Mouse (Mus musculus) large intestine, adult 2 months (tissue): ENCODE data around the gene Gm44511. TPM values are rescaled to one million over a fixed set of nuclear protein-coding genes. Genes with fewer than 3 reads are reported as not detected.
"Not testable (repeated sequence)": the region's sequence is repeated elsewhere in the genome, so short reads cannot be mapped to it uniquely, and the experiment has no call there.

Source experiments
- DNase-seq: peaks from one replicate; pipeline ENCODE4 v3.0.0-alpha.2; 2012; ENCODE audit warnings: low read depth, low spot score
- WGBS: fragments of 180-500 bp; shearing (Covaris S2); methylation state at CpG from one replicate; pipeline ENCODE4 v1.1.7; 2018; 5-methylcytosine and 5-hydroxymethylcytosine counted together
- polyA plus RNA-seq: library from polyadenylated mRNA; depleted of rRNA; stranded (reverse); fragments of >200 nt; gene quantifications from 2 replicates; pipeline ENCODE4 v1.2.3, GENCODE M21; 2012

Gene Gm44511
- polyA plus RNA-seq, 1 experiment: 1.6 TPM

GRCm38 (mm10) chr6:128765211-128765610, 60.9 kb downstream of the Gm44511 start:
- 74% methylated on average over 1 of the region's 1 CpGs for WGBS

GRCm38 (mm10) chr6:128764598-128764997, 61.5 kb downstream of the Gm44511 start:
- 24% methylated on average over 5 of the region's 5 CpGs for WGBS
- no peak for DNase-seq

More at GRCm38 (mm10) chr6:128765211-128765610, 60.9 kb downstream of the Gm44511 start:
- DNase-seq: no peak

GRCm38 (mm10) chr6:128763736-128764523, 62.2 kb downstream of the Gm44511 start:
- WGBS: 2% methylated on average over 30 of the region's 30 CpGs
- peak; percentile 93 for DNase-seq

- WGBS: 87% methylated on average over 9 of the region's 10 CpGs
These were observed 63.0 kb downstream of the Gm44511 start for GRCm38 (mm10) chr6:128762892-128763670.

GRCm38 (mm10) chr6:128761144-128761540, 65.0 kb downstream of the Gm44511 start:
- DNase-seq: no peak
- WGBS: 40% methylated on average over 5 of the region's 5 CpGs

More at GRCm38 (mm10) chr6:128762892-128763670, 63.0 kb downstream of the Gm44511 start:
- DNase-seq: not testable (repeated sequence)

- not testable (repeated sequence) for DNase-seq
- under 1% methylated on average over 44 of the region's 44 CpGs for WGBS
These were observed 65.5 kb downstream of the Gm44511 start for GRCm38 (mm10) chr6:128760416-128761143.

GRCm38 (mm10) chr6:128760016-128760415, 66.1 kb downstream of the Gm44511 start:
- WGBS: under 1% methylated on average over 22 of the region's 22 CpGs
- DNase-seq: not testable (repeated sequence)

GRCm38 (mm10) chr6:128759221-128759950, 66.7 kb downstream of the Gm44511 start:
- 86% methylated on average over 5 of the region's 5 CpGs for WGBS
- DNase-seq: no peak

- not testable (repeated sequence) for DNase-seq
- WGBS: 20% methylated on average over 4 of the region's 4 CpGs
These were observed 70.7 kb downstream of the Gm44511 start for GRCm38 (mm10) chr6:128755402-128755763.

- DNase-seq: not testable (repeated sequence)
- WGBS: 31% methylated on average over 12 of the region's 12 CpGs
These were observed 71.2 kb downstream of the Gm44511 start for GRCm38 (mm10) chr6:128754748-128755401.

- DNase-seq: not testable (repeated sequence)
- 10% methylated on average over 10 of the region's 10 CpGs for WGBS
These were observed 71.8 kb downstream of the Gm44511 start for GRCm38 (mm10) chr6:128754265-128754664.

- not testable (repeated sequence) for DNase-seq
- WGBS: 21% methylated on average over 8 of the region's 8 CpGs
These were observed 72.4 kb downstream of the Gm44511 start for GRCm38 (mm10) chr6:128753610-128754224.

- WGBS: 73% methylated on average over 6 of the region's 6 CpGs
- DNase-seq: not testable (repeated sequence)
These were observed 79.1 kb downstream of the Gm44511 start for GRCm38 (mm10) chr6:128747006-128747405.

GRCm38 (mm10) chr6:128737445-128737844, 88.7 kb downstream of the Gm44511 start:
- DNase-seq: no peak
- 94% methylated on average over 7 of the region's 7 CpGs for WGBS

GRCm38 (mm10) chr6:128736100-128736499, 90.0 kb downstream of the Gm44511 start:
- no peak for DNase-seq

- no peak for DNase-seq
These were observed 91.2 kb downstream of the Gm44511 start for GRCm38 (mm10) chr6:128734896-128735295.

GRCm38 (mm10) chr6:128733908-128734679, 92.0 kb downstream of the Gm44511 start:
- no peak for DNase-seq
- 71% methylated on average over 5 of the region's 5 CpGs for WGBS

GRCm38 (mm10) chr6:128732032-128732431, 94.1 kb downstream of the Gm44511 start:
- WGBS: 80% methylated on average over 3 of the region's 3 CpGs
- no peak for DNase-seq
